In the genomic region with DNA sequence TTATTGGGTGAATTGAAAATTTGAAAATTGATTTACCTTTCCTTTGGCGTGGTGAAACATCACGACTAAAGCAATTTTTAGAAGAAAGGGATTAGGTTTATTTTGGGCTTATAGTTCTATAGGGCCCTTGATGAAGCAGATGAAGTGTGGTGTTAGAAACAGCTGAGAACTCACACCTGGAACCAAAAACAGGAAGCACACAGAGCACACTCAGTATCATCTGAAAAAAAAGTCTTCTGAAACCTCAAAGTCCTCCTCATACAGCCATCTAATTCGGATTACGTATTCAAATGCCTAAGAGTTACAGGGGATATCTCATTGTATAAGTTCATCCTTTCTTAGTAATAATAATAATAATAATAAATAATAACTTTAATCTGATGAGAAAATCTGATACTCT, we compare ENCODE assay signal across 33 mouse cellular contexts. TPM values are rescaled to one million over a fixed set of nuclear protein-coding genes. Genes with fewer than 3 reads are reported as not detected.
"Had no signal": no experiment of that assay in that cellular context is flagged by ENCODE, and none has a peak within 500 bp of the region (broad histone marks: within the 10 kb centered on the region; RNA-seq: fewer than 3 reads in every experiment).

No protein-coding gene starts in this region.

- H3K9me3 ChIP-seq: heart, embryonic 12.5 days; heart, embryonic 13.5 days; heart, embryonic 15.5 days; hindbrain, embryonic 10.5 days; hindbrain, embryonic 12.5 days; hindbrain, embryonic 13.5 days; hindbrain, embryonic 15.5 days; intestine, embryonic 15.5 days; kidney, embryonic 15.5 days had no signal

- DNase-seq: heart, postnatal 10 days; heart, postnatal 14 days; heart, postnatal 36 days; heart, postnatal 4 days; kidney, adult 11 months; kidney, adult 18-20 months; kidney, adult 2 months; kidney, adult 8-10 months; kidney, adult 9 months; kidney, postnatal 10 days; kidney, postnatal 14 days; kidney, postnatal 25 days; kidney, postnatal 36 days; kidney, postnatal 4 days; layer of hippocampus, adult 9-11 months; layer of hippocampus, postnatal 36 days had no signal

- H3K4me1 ChIP-seq: heart, embryonic 12.5 days; heart, embryonic 13.5 days; heart, embryonic 15.5 days; hindbrain, embryonic 10.5 days; hindbrain, embryonic 12.5 days; hindbrain, embryonic 13.5 days; hindbrain, embryonic 15.5 days; intestine, embryonic 15.5 days; kidney, embryonic 15.5 days had no signal

- H3K27ac ChIP-seq: heart, embryonic 13.5 days; heart, embryonic 15.5 days; hindbrain, embryonic 10.5 days; hindbrain, embryonic 12.5 days; hindbrain, embryonic 13.5 days; hindbrain, embryonic 14.5 days; hindbrain, embryonic 15.5 days; hindbrain, postnatal 0 days; intestine, embryonic 15.5 days; kidney, embryonic 15.5 days; kidney, postnatal 0 days; layer of hippocampus, adult 2 months; left cerebral cortex, adult 2 months had no signal

- H3K4me3 ChIP-seq: heart, embryonic 12.5 days; heart, embryonic 13.5 days; heart, embryonic 15.5 days; hindbrain, embryonic 10.5 days; hindbrain, embryonic 12.5 days; hindbrain, embryonic 13.5 days; hindbrain, embryonic 15.5 days; intestine, embryonic 15.5 days; kidney, embryonic 15.5 days; layer of hippocampus, adult 2 months; left cerebral cortex, adult 2 months had no signal

- H3K9ac ChIP-seq: heart, embryonic 12.5 days; heart, embryonic 13.5 days; heart, embryonic 15.5 days; hindbrain, embryonic 12.5 days; hindbrain, embryonic 13.5 days; hindbrain, embryonic 14.5 days; hindbrain, embryonic 15.5 days; intestine, embryonic 15.5 days; kidney, embryonic 15.5 days had no signal

- H3K27me3 ChIP-seq: heart, embryonic 12.5 days; heart, embryonic 13.5 days; heart, embryonic 15.5 days; hindbrain, embryonic 12.5 days; hindbrain, embryonic 13.5 days; hindbrain, embryonic 15.5 days; intestine, embryonic 15.5 days; kidney, embryonic 15.5 days had no signal

- H3K36me3 ChIP-seq: heart, embryonic 12.5 days; heart, embryonic 13.5 days; heart, embryonic 15.5 days; hindbrain, embryonic 10.5 days; hindbrain, embryonic 12.5 days; hindbrain, embryonic 13.5 days; hindbrain, embryonic 15.5 days; intestine, embryonic 15.5 days; kidney, embryonic 15.5 days had no signal

- H3K4me2 ChIP-seq: heart, embryonic 11.5 days; heart, embryonic 12.5 days; heart, embryonic 13.5 days; heart, embryonic 15.5 days; hindbrain, embryonic 12.5 days; hindbrain, embryonic 13.5 days; hindbrain, embryonic 14.5 days; hindbrain, embryonic 15.5 days; intestine, embryonic 15.5 days; kidney, embryonic 15.5 days had no signal

RNA-seq across cellular contexts. Expression of gene Plppr5, which starts 24.1 kb away (rescaled TPM):
- total RNA-seq: hematopoietic stem cell, adult 5-6 weeks had no signal
- polyA plus RNA-seq: inflammation-experienced regulatory T-cells, adult 6 months had no signal
